Mouse (Mus musculus) limb, embryonic 12.5 days (tissue): ENCODE measurements around the gene Pnpla1. TPM values are rescaled to one million over a fixed set of nuclear protein-coding genes. Genes with fewer than 3 reads are reported as not detected.

ENCODE experiments used
- ATAC-seq: fragments of 200-750 bp; cut with Nextera tagmentation; 2 replicates; pipeline ENCODE4 v1.8.0; 2017; ENCODE audit warnings: low read depth, moderate TSS enrichment; ENCODE audit not compliant: insufficient number of reproducible peaks, insufficient read depth, low FRiP score, low TSS enrichment
- H3K27ac ChIP-seq: fragments of 300-500 bp; sonication (generic); 2 replicates; pipeline ENCODE4 v1.5.1; 2016; ENCODE audit warnings: mild to moderate bottlenecking, moderate library complexity
- H3K27me3 ChIP-seq: fragments of 300-500 bp; sonication (generic); 2 replicates; pipeline ENCODE4 v1.6.1; 2016; ENCODE audit warnings: mild to moderate bottlenecking, moderate library complexity
- H3K36me3 ChIP-seq: fragments of 300-500 bp; sonication (generic); 2 replicates; pipeline ENCODE4 v1.6.1; 2016; ENCODE audit warnings: mild to moderate bottlenecking, moderate library complexity
- H3K4me1 ChIP-seq: fragments of 300-500 bp; sonication (generic); replicated peaks from 2 replicates; pipeline ENCODE4 v1.6.1; 2016
- H3K4me2 ChIP-seq: fragments of 300-500 bp; sonication (generic); 2 replicates; pipeline ENCODE4 v1.6.1; 2016; ENCODE audit warnings: mild to moderate bottlenecking, moderate library complexity
- H3K4me3 ChIP-seq: fragments of 300-500 bp; sonication (generic); replicated peaks from 2 replicates; pipeline ENCODE4 v1.5.1; 2016; ENCODE audit warnings: mild to moderate bottlenecking
- H3K9ac ChIP-seq: fragments of 300-500 bp; sonication (generic); replicated peaks from 2 replicates; pipeline ENCODE4 v1.6.1; 2016; ENCODE audit warnings: mild to moderate bottlenecking, moderate library complexity
- H3K9me3 ChIP-seq: fragments of 300-500 bp; sonication (generic); 2 replicates; pipeline ENCODE4 v1.6.1; 2016; ENCODE audit warnings: mild to moderate bottlenecking, moderate library complexity
- WGBS: fragments of 180-500 bp; shearing (Covaris S2); methylation state at CpG from one replicate; pipeline ENCODE4 v1.1.7; 2016; 5-methylcytosine and 5-hydroxymethylcytosine counted together
- polyA plus RNA-seq: library from polyadenylated mRNA; unstranded; fragments of >200 nt; fragmentation: Nextera tagmentation; extraction: Ambion mirVana; gene quantifications from 2 replicates; pipeline ENCODE4 v1.2.1, GENCODE M21; 2016

Gene Pnpla1
- polyA plus RNA-seq, 1 experiment from 2014 or later: not detected

- 83% methylated on average over 8 of the region's 8 CpGs for WGBS
- Histone ChIP-seq H3K4me2 (no peak overlapping the region), H3K4me1 (no peaks in the 10 kb centered on the region), H3K27me3 (peaks cover 11% of the 10 kb centered on the region), H3K9me3 (peaks cover 23% of the 10 kb centered on the region; the same call in 1 of the 2 replicates), H3K36me3 (no peaks in the 10 kb centered on the region), H3K9ac (no peak overlapping the region), H3K27ac (no peak overlapping the region), H3K4me3 (no peak overlapping the region)
- no peak for ATAC-seq
These were observed 28.1 kb downstream of the Pnpla1 start for GRCm38 (mm10) chr17:28886266-28886665.

GRCm38 (mm10) chr17:28894050-28894767, 36.0 kb downstream of the Pnpla1 start:
- H3K9ac ChIP-seq: no peak overlapping the region
- H3K4me3 ChIP-seq: no peak overlapping the region
- H3K27ac ChIP-seq: no peak overlapping the region
- H3K4me1 ChIP-seq: peaks cover under 1% of the 10 kb centered on the region; the same call in 1 of the 2 replicates
- no peaks in the 10 kb centered on the region for H3K27me3 ChIP-seq
- H3K4me2 ChIP-seq: no peak overlapping the region
- H3K36me3 ChIP-seq: no peaks in the 10 kb centered on the region
- WGBS: 90% methylated on average over 11 of the region's 11 CpGs
- ATAC-seq: no peak
- peaks cover 15% of the 10 kb centered on the region; the same call in 1 of the 2 replicates for H3K9me3 ChIP-seq

GRCm38 (mm10) chr17:28895217-28895875, 37.1 kb downstream of the Pnpla1 start:
- H3K4me2 ChIP-seq: no peak overlapping the region
- H3K27ac ChIP-seq: no peak overlapping the region
- H3K4me3 ChIP-seq: no peak overlapping the region
- peaks cover 6% of the 10 kb centered on the region for H3K4me1 ChIP-seq
- H3K9ac ChIP-seq: no peak overlapping the region
- 95% methylated on average over 21 of the region's 21 CpGs for WGBS
- H3K9me3 ChIP-seq: peaks cover 9% of the 10 kb centered on the region; the same call in 1 of the 2 replicates
- no peaks in the 10 kb centered on the region for H3K36me3 ChIP-seq
- no peaks in the 10 kb centered on the region for H3K27me3 ChIP-seq
- no peak for ATAC-seq

GRCm38 (mm10) chr17:28896095-28896780, 38.0 kb downstream of the Pnpla1 start:
- no peak overlapping the region for H3K9ac ChIP-seq
- H3K9me3 ChIP-seq: peaks cover 7% of the 10 kb centered on the region; the same call in 1 of the 2 replicates
- H3K4me2 ChIP-seq: no peak overlapping the region
- ATAC-seq: no peak
- 92% methylated on average over 11 of the region's 11 CpGs for WGBS
- no peaks in the 10 kb centered on the region for H3K27me3 ChIP-seq
- no peak overlapping the region for H3K4me3 ChIP-seq
- peaks cover 6% of the 10 kb centered on the region for H3K4me1 ChIP-seq
- H3K36me3 ChIP-seq: no peaks in the 10 kb centered on the region
- no peak overlapping the region for H3K27ac ChIP-seq

- 81% methylated on average over 5 of the region's 5 CpGs for WGBS
- ATAC-seq: no peak
- peaks cover 6% of the 10 kb centered on the region for H3K4me1 ChIP-seq
These were observed 39.6 kb downstream of the Pnpla1 start for GRCm38 (mm10) chr17:28897817-28898216.

GRCm38 (mm10) chr17:28898249-28898648, 40.0 kb downstream of the Pnpla1 start:
- Histone ChIP-seq H3K9ac (no peak overlapping the region), H3K9me3 (no peaks in the 10 kb centered on the region), H3K36me3 (no peaks in the 10 kb centered on the region), H3K27me3 (no peaks in the 10 kb centered on the region), H3K4me2 (no peak overlapping the region), H3K4me3 (no peak overlapping the region), H3K4me1 (peaks cover 6% of the 10 kb centered on the region), H3K27ac (no peak overlapping the region)
- WGBS: 79% methylated on average over 5 of the region's 5 CpGs
- no peak for ATAC-seq

More at GRCm38 (mm10) chr17:28897817-28898216, 39.6 kb downstream of the Pnpla1 start:
- Histone ChIP-seq H3K27ac (no peak overlapping the region), H3K27me3 (no peaks in the 10 kb centered on the region), H3K9ac (no peak overlapping the region), H3K4me2 (no peak overlapping the region), H3K9me3 (no peaks in the 10 kb centered on the region), H3K36me3 (no peaks in the 10 kb centered on the region), H3K4me3 (no peak overlapping the region)

- Histone ChIP-seq H3K36me3 (no peaks in the 10 kb centered on the region), H3K27me3 (no peaks in the 10 kb centered on the region), H3K27ac (no peak overlapping the region), H3K4me2 (no peak overlapping the region), H3K9ac (no peak overlapping the region; the same call in 1 of the 2 replicates), H3K4me3 (no peak overlapping the region), H3K9me3 (no peaks in the 10 kb centered on the region), H3K4me1 (peaks cover 7% of the 10 kb centered on the region)
- ATAC-seq: no peak
- 65% methylated on average over 19 of the region's 19 CpGs for WGBS
These were observed 41.2 kb downstream of the Pnpla1 start for GRCm38 (mm10) chr17:28899427-28899826.

GRCm38 (mm10) chr17:28901559-28901958, 43.3 kb downstream of the Pnpla1 start:
- Histone ChIP-seq H3K9ac (no peak overlapping the region), H3K4me3 (no peak overlapping the region), H3K4me1 (peaks cover 14% of the 10 kb centered on the region), H3K27ac (no peak overlapping the region), H3K36me3 (no peaks in the 10 kb centered on the region), H3K9me3 (no peaks in the 10 kb centered on the region), H3K27me3 (0 out of 2 replicates have a peak, but pooled peaks cover 12% of the 10 kb centered on the region), H3K4me2 (no peak overlapping the region)
- WGBS: 63% methylated on average over 4 of the region's 4 CpGs
- ATAC-seq: no peak

- H3K27ac ChIP-seq: no peak overlapping the region
- no peak for ATAC-seq
- H3K9ac ChIP-seq: 0 out of 2 replicates have a peak overlapping the region, but pooled peaks have one; percentile 19
- no peaks in the 10 kb centered on the region for H3K36me3 ChIP-seq
- 32% methylated on average over 23 of the region's 23 CpGs for WGBS
- no peak overlapping the region for H3K4me2 ChIP-seq
- peaks cover 24% of the 10 kb centered on the region for H3K27me3 ChIP-seq
- no peaks in the 10 kb centered on the region for H3K9me3 ChIP-seq
- peaks cover 15% of the 10 kb centered on the region for H3K4me1 ChIP-seq
- no peak overlapping the region for H3K4me3 ChIP-seq
These were observed 46.5 kb downstream of the Pnpla1 start for GRCm38 (mm10) chr17:28904546-28905376.

- H3K4me1 ChIP-seq: peaks cover 15% of the 10 kb centered on the region
- no peak for ATAC-seq
- H3K36me3 ChIP-seq: no peaks in the 10 kb centered on the region
- no peaks in the 10 kb centered on the region for H3K9me3 ChIP-seq
- peaks cover 31% of the 10 kb centered on the region for H3K27me3 ChIP-seq
- 0 out of 2 replicates have a peak overlapping the region, but pooled peaks have one; percentile 19 for H3K9ac ChIP-seq
- no peak overlapping the region for H3K4me3 ChIP-seq
- 71% methylated on average over 13 of the region's 13 CpGs for WGBS
- H3K4me2 ChIP-seq: no peak overlapping the region
- H3K27ac ChIP-seq: no peak overlapping the region
These were observed 47.2 kb downstream of the Pnpla1 start for GRCm38 (mm10) chr17:28905377-28905916.
